Mouse (Mus musculus) bone marrow, adult 2 months (tissue): ENCODE measurements around the gene Plcl2.

ENCODE experiments used
- CTCF ChIP-seq: fragments of 200-500 bp; IDR thresholded peaks from 2 replicates; pipeline ENCODE4 v1.5.1; 2011; ENCODE audit warnings: low read length, control low read depth; ENCODE audit not compliant: control insufficient read depth, insufficient read depth
- POLR2A ChIP-seq: fragments of 200-500 bp; IDR thresholded peaks from 2 replicates; pipeline ENCODE4 v1.6.1; 2011; ENCODE audit warnings: low read depth, mild to moderate bottlenecking, control low read depth, low read length, borderline replicate concordance; ENCODE audit not compliant: control insufficient read depth

DNA sequence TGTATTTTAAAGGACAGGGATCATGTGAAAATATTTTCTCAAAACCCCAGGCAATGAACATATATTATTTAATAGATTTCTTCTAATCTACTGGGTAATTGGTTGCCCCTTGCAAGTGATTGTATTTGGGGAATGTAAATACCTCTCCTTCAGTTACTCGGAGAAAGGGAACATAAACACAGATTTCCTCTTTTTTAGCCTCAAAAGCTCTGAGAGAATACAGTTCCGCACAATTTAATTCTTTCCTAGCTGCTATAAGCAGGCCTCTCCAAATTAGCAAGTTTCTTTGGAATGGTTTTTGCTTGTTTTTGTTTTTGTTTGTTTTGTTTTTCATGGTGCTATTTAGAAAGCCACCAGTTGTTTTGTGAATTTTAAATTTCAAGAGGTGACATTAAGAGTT lies 1.1 kb downstream of the Plcl2 start:
- TF ChIP-seq CTCF, result no peak
- no peak for TF ChIP-seq POLR2A
